Mouse (Mus musculus) testis, adult 2 months (tissue): Measurements from ENCODE around the gene Olfr1297.

Source experiments
- CTCF ChIP-seq: fragments of 200-500 bp; IDR thresholded peaks from 2 replicates; pipeline ENCODE4 v1.5.1; 2012; ENCODE audit warnings: low read depth, mild to moderate bottlenecking, inconsistent platforms, low read length, moderate library complexity; ENCODE audit not compliant: control insufficient read depth, insufficient read depth, insufficient replicate concordance
- POLR2A ChIP-seq: fragments of 200-500 bp; IDR thresholded peaks from 2 replicates; pipeline ENCODE4 v1.6.1; 2012; ENCODE audit warnings: low read depth, mild to moderate bottlenecking, inconsistent platforms, low read length, moderate library complexity; ENCODE audit not compliant: control insufficient read depth

DNA sequence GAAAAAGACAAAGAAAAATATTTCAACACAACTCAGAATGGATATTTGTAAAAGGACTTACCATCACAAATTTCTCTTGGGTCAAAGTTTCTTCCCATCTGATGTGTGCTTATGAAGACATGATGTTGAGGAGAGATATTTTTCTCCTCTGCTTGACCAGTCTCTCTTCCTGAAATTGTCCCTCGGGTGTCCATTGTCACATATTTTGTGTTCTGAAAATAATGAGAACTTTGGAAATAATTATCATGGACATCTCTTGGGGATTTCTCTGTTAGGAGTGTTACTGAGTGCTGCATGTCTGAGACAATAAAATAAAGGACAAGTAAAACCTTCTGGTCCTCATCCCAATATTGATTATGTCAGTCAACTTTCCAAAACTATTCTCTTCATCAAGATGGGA is 22.8 kb upstream of the Olfr1297 start, which contains the start of gene Olfr1298:
- TF ChIP-seq CTCF (no peak), POLR2A (no peak)
